Comparison of ENCODE assay signal across 7 mouse cellular contexts in genomic region chr13:67305822-67306672, GRCm38 (mm10). TPM values are rescaled to one million over a fixed set of nuclear protein-coding genes. Genes with fewer than 3 reads are reported as not detected.
DNase-seq lines count a peak whose midpoint lies in the region; ATAC-seq lines count a peak whose summit lies in the region.

Zfp457 (minus strand) TSS chr13:67306485.

- no peaks in the 10 kb centered on the region for H3K4me1 ChIP-seq in embryonic facial prominence, embryonic 12.5 days
- H3K4me1 ChIP-seq in limb, embryonic 11.5 days (ENCODE audit: control insufficient read depth, insufficient read depth, low read length): no peaks in the 10 kb centered on the region
- peaks cover 6% of the 10 kb centered on the region; the same call in 1 of the 2 replicates for H3K4me1 ChIP-seq in midbrain, embryonic 14.5 days (ENCODE audit: control insufficient read depth, insufficient read depth, low read length)

- peak within 1 kb of the TSS; percentile 84 for H3K9ac ChIP-seq in embryonic facial prominence, embryonic 12.5 days
- H3K9ac ChIP-seq in limb, embryonic 11.5 days (ENCODE audit: low read length): peak within 1 kb of the TSS; percentile 79
- H3K9ac ChIP-seq in midbrain, embryonic 14.5 days (replicated peaks; ENCODE audit: low read length): peak within 1 kb of the TSS; percentile 79

- H3K4me3 ChIP-seq in embryonic facial prominence, embryonic 12.5 days: peak within 1 kb of the TSS; percentile 72
- H3K4me3 ChIP-seq in limb, embryonic 11.5 days (ENCODE audit: low read depth, low read length): peak within 1 kb of the TSS; percentile 74
- peak within 1 kb of the TSS; percentile 70 for H3K4me3 ChIP-seq in midbrain, embryonic 14.5 days (replicated peaks; ENCODE audit: low read depth, low read length)

- no peak within 1 kb of the TSS for H3K27ac ChIP-seq in embryonic facial prominence, embryonic 12.5 days
- no peak within 1 kb of the TSS for H3K27ac ChIP-seq in limb, embryonic 11.5 days (replicated peaks; ENCODE audit: low read depth, low read length)
- peak within 1 kb of the TSS; percentile 33 for H3K27ac ChIP-seq in midbrain, embryonic 14.5 days (replicated peaks; ENCODE audit: low read depth, low read length)

- H3K4me2 ChIP-seq in embryonic facial prominence, embryonic 12.5 days (replicated peaks): peak within 1 kb of the TSS; percentile 91
- peak within 1 kb of the TSS; percentile 89 for H3K4me2 ChIP-seq in limb, embryonic 11.5 days (ENCODE audit: low read depth, severe bottlenecking)
- peak within 1 kb of the TSS; percentile 89 for H3K4me2 ChIP-seq in midbrain, embryonic 14.5 days (ENCODE audit: low read length)

- no peaks in the 10 kb centered on the region for H3K36me3 ChIP-seq in embryonic facial prominence, embryonic 12.5 days
- H3K36me3 ChIP-seq in limb, embryonic 11.5 days (ENCODE audit: control insufficient read depth, insufficient read depth, low read length): no peaks in the 10 kb centered on the region
- no peaks in the 10 kb centered on the region for H3K36me3 ChIP-seq in midbrain, embryonic 14.5 days (ENCODE audit: control insufficient read depth, insufficient read depth, low read length)

- ATAC-seq in embryonic facial prominence, embryonic 12.5 days (ENCODE audit: insufficient number of reproducible peaks, insufficient read depth, low FRiP score, low TSS enrichment): peak; percentile 98
- ATAC-seq in limb, embryonic 11.5 days (ENCODE audit: insufficient number of reproducible peaks, low FRiP score, low TSS enrichment, low read depth): peak; percentile 98
- ATAC-seq in midbrain, embryonic 14.5 days (ENCODE audit: low FRiP score, low TSS enrichment): peak; percentile 97

- WGBS in embryonic facial prominence, embryonic 12.5 days: 12% methylated on average over 16 of the region's 16 CpGs
- WGBS in limb, embryonic 11.5 days: 14% methylated on average over 16 of the region's 16 CpGs
- WGBS in midbrain, embryonic 14.5 days: 9% methylated on average over 16 of the region's 16 CpGs

- peak; percentile 73 for DNase-seq in adrenal gland, postnatal 25 days
- DNase-seq in heart, adult 11 months: peak; percentile 99
- peak; percentile 92 for DNase-seq in kidney, adult 18-20 months
- peak; percentile 90 for DNase-seq in limb, embryonic 11.5 days (ENCODE audit: low spot score)
- DNase-seq in midbrain, embryonic 14.5 days: peak; percentile 97
- DNase-seq in spleen, adult 18-20 months: peak; percentile 61 to 84

- no peaks in the 10 kb centered on the region for H3K27me3 ChIP-seq in embryonic facial prominence, embryonic 12.5 days
- H3K27me3 ChIP-seq in limb, embryonic 11.5 days (ENCODE audit: control insufficient read depth, insufficient read depth, low read length): no peaks in the 10 kb centered on the region
- no peaks in the 10 kb centered on the region for H3K27me3 ChIP-seq in midbrain, embryonic 14.5 days (ENCODE audit: control insufficient read depth, insufficient read depth, low read length)

- H3K9me3 ChIP-seq in embryonic facial prominence, embryonic 12.5 days: no peaks in the 10 kb centered on the region
- no peaks in the 10 kb centered on the region for H3K9me3 ChIP-seq in limb, embryonic 11.5 days (ENCODE audit: control insufficient read depth, low read length)
- no peaks in the 10 kb centered on the region for H3K9me3 ChIP-seq in midbrain, embryonic 14.5 days (ENCODE audit: control insufficient read depth, low read length)

RNA-seq across cellular contexts. Expression of gene Zfp457, which starts in this region (rescaled TPM):
- total RNA-seq in adrenal gland, postnatal 25 days (2021): 3.7 and 5.8 TPM in 2 replicates
- 0.55 and 0.87 TPM in 2 replicates for polyA plus RNA-seq in embryonic facial prominence, embryonic 12.5 days (2016; fragmentation: Nextera tagmentation; extraction: Ambion mirVana)
- polyA plus RNA-seq in limb, embryonic 11.5 days (2014; fragmentation: Nextera tagmentation; extraction: Ambion mirVana): 0.27 and 0.54 TPM in 2 replicates
- 0.76 and 0.92 TPM in 2 replicates for polyA plus RNA-seq in midbrain, embryonic 14.5 days (2014; fragmentation: Nextera tagmentation; extraction: Ambion mirVana)

Comparison
In these comparisons a context has a peak if more than half of its experiments do, and no peak if none do; other contexts are left out.
1. Peak in ATAC-seq, H3K4me3 ChIP-seq, H3K9ac ChIP-seq and H3K4me2 ChIP-seq in embryonic facial prominence, embryonic 12.5 days; RNA of the gene not detected or under 1 TPM.
2. Peak in DNase-seq, ATAC-seq, H3K4me3 ChIP-seq, H3K9ac ChIP-seq and H3K4me2 ChIP-seq in limb, embryonic 11.5 days; RNA of the gene not detected or under 1 TPM.
3. Peak in DNase-seq, ATAC-seq, H3K4me3 ChIP-seq, H3K27ac ChIP-seq, H3K9ac ChIP-seq and H3K4me2 ChIP-seq in midbrain, embryonic 14.5 days; RNA of the gene not detected or under 1 TPM.